Mouse (Mus musculus): ENCODE measurements around the gene Psma5.

Gene Psma5

DNA sequence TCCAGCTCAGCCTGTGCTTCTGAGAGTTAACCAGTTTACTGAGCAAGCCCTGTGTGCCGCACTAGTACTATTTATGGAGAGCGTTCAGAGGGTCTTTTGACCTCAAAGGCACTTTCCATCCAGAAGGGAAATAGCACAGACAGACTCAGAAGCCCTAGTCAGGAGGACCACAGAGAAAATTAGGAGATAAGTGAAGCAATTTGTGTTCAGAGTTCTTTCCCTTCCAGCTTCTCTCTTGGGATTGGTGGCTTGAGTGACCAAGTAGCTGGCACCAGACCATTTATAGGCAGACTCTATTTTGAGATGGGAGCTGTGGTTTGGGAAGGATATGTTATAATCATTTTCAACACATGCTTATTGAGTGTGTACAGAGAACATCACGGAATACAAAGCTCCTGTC lies 49.7 kb downstream of the Psma5 start:
- DNase-seq: no peak

DNA sequence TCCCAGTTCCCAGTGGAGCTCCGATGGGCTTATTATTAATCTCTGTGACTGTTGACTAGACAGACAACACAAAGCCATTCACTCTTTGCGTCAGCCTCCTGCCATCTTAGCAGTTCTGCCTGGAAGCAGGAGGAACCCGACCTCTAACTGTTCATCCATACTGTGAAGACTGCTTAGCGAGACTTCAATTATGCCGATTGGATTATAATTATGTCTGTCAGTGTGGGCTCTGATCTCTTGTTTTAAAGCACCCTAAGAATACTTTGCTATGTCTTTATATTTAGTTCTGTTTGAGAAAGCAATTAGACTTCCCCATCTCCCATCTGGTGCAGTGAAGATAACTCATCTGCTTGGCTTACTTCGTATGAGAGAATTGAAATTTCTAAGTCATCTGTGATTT lies 50.8 kb downstream of the Psma5 start:
- DNase-seq: no peak

DNA sequence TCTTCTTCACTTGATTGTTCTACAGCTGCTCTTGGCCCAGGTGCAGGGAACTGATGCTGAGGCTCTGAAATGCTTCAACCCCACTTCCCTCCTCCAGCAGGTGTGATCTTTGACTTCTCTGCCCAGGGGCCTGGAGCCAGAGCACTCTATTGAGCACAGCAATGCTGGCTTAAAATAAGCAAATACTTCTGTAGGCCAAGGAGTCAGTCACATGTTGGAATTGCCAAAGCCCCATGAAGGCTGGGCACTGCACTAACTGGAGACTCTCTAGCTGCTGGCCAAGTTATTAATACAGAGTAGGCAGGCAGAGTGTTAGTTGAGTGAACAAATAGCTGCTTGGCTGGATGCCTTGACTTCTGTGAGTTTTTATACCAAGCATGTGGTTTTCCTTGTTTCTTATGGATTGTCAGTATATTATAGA lies 54.2 kb downstream of the Psma5 start:
- DNase-seq: no peak

DNA sequence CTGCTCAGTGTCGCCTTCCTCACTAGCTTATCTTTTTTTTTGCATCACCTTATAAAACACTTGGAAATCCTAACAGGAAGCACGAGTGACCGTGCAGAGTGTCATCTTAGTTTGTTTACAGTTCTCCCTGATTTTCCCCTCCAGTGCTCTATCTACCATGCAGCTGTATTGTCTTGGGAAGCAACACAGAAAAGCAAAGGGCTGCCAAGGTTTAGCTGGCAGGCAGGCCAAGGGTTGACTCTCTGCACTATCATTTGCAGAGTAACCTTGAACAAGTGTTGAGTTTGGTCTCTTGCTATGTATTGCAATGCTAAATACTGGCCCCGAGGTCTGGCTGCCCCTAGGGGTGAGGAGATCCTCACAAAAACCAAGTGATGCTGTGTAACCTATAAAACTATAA lies 55.0 kb downstream of the Psma5 start:
- DNase-seq: no peak

DNA sequence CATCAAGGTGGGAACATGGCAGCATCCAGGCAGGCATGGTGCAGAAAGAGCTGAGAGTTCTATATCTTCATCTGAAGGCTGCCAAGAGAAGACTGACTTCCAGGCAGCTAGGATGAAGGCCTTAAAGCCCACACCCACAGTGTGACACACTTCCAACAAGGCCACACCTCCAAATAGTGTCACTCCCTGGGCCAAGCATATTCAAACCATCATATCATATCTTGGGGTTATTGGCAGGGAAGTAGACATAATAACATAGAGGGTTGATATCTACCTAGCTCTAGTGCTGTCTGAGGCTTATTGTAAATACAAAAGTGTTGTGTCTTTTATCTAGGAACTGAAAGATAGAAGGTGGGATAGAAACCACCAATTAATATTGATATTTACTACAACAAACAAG lies 55.7 kb downstream of the Psma5 start:
- no peak for DNase-seq

DNA sequence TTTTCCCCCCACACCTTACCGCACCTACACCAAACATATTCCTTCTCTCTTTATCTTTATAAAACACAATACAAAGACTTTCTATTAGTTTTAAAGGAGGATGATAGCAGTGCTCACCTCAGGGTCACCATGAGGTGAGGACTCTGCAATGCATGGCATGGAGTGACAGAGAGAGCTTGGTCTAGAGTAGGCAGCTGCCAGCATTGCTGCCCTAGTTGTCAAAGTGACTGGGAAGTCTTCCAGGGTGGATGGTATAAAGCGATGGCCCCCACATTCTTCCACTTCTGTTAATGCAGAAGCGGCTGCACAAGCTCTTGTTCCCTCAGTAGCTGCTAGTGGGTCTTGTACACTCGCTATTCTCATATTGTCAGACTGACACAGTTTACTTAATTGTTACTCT lies 56.4 kb downstream of the Psma5 start:
- DNase-seq: no peak

DNA sequence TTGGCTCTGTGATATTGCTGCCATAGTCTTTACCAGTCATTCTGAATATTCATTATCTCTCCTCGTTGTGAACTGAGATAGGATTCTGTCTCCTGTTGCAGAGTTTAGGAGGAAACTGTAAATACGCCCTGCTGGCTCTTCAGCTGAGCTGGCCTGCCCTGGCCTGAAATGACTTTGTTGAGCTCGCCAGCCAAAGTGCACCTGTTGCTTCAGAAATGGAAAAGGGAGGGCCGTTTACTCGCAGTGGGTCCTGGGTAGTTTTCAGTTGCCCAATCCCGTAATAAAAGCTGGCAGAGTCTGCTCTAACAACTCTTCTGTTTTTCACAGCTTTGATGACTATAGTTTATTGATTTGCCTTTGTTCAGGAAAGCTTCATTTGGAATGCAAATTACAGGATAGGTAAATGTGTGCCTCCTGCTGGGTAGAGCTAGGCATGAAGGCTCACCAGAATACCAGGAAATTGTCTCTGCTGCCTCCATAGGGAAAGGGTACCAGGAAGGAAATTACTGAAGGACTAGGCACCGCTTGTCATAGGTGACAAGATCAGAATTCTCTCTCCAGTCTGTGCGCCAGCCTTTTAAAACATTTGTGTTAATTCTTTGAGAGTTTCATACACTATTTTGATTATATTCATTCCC lies 57.4 kb downstream of the Psma5 start:
- no peak for DNase-seq

DNA sequence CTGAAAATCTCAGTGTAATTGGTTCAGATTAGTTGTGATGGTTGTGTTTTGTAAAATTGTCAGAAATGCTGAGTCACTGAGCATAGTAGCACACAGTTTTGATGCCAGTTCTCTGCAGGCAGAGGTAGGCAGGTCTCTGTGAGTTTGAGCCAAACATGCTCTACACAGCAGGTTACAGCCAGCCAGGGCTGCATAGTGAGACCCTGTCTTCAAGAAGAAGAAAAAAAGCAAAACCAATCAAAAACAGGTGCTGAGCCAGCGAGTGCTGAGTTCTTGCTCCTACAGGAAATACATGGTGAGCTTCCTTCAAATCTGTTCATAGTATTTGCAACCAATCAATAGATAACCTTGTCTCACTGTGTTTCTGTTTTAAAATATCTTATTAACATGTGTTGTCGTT lies 61.8 kb downstream of the Psma5 start:
- no peak for DNase-seq

DNA sequence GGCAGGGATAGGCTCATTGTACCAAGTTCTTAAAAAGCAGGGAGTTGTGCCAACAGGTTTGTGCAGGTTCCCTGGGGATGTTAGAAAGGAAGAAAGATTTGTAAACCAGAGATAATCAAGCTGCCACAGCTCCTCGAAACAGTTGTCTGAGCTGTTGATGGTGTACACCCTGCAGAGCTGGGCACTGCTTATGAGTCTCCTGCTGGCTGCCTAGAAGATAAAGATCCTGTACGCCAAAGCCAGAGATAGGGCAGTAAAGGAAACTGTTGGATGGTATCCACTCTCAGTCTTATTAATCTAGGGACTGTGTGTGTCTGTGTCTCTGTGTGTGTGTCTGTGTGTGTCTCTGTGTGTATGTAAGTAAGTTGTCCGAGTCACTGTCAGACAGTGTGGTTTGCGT lies 64.9 kb downstream of the Psma5 start:
- no peak for DNase-seq

DNA sequence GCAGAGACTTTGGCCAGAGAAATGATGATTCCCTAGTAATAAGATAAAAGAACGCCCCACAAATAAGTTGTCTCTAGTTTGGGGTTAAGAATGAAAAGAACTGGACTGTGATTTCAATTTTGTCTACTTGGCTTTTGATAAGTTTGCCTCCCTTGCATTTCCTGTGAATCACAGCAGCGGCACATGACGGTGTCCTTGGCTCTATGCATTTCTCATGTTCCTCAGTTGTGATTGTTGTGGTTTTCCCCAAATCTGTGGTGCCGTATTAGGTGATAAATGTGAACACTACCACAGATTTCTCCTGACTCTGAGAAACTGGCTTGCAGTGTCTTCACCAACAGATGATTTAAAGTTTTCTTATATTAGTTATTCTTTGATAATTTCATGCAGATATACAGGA lies 65.4 kb downstream of the Psma5 start:
- no peak for DNase-seq

DNA sequence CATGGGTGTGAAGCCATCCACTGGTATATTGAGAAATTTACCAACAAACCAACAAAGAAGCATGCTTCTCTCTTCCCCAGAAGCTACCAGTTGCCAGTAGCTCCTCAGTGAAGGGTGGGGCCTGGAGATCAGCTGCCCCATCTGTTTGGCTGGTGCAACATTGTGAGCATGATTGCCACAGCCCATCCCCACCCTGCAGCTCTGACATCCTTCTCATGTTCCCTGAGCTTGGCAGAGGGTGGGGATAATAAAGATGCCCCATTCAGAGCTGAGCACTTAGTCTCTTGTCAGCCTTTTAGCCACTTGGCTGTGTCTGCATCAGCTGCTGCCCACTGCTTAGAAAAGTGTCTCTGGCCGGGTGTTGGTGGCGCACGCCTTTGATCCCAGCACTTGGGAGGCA lies 66.2 kb downstream of the Psma5 start:
- no peak for DNase-seq

DNA sequence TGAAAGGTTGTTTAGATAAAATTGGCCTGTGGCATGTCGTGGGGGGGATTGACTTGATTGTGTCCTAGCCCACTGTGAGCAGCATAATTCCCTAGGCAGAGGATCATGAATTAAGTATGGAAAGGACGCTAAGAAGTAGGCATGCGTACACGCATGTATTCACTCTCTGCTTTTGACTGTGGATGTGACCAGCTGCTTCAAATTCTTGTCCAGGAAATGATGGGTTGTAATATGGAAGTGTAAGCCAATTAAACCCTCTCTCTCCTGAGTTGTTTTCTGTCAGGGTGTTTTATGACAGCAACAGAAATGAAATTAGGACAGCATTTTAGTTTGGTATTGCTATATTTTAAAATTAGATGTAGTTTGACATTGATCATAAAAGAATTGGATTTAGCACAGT lies 68.1 kb downstream of the Psma5 start:
- DNase-seq: no peak

DNA sequence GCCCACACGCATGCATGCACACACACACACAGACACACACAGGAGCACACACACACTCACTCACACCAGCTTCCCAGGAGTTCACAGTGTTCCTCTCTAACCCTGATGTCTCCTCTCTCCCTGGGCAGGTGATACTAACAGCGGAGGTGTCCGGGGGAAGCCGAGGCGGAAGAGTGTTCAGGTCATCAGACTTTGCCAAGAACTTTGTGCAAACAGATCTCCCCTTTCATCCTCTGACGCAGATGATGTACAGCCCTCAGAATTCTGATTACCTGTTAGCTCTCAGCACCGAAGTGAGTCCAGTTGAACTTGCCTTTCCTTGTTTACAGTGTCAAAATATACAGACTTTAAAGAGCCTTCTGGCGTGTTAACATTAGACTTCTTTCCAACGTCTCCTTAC lies 68.8 kb downstream of the Psma5 start:
- DNase-seq: no peak

DNA sequence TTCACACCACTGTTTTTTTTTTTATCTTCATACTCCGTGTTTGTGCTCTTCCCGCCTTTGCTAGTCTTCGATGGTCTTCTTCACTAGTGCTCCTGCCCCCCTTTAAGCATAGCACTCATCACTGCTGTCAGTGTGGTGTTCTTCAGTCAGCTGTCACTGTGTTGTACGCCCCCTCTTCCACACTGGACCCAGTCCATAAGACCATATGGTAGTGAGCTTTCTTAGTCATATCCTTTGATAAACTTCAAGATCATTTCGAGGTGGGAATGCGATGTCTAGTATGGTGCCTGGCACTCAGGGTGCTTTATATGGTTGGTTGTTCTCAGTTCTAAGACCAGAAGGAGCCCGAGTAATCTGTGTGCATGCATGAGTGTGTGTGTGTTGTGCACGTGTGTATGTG lies 70.5 kb downstream of the Psma5 start:
- DNase-seq: no peak

DNA sequence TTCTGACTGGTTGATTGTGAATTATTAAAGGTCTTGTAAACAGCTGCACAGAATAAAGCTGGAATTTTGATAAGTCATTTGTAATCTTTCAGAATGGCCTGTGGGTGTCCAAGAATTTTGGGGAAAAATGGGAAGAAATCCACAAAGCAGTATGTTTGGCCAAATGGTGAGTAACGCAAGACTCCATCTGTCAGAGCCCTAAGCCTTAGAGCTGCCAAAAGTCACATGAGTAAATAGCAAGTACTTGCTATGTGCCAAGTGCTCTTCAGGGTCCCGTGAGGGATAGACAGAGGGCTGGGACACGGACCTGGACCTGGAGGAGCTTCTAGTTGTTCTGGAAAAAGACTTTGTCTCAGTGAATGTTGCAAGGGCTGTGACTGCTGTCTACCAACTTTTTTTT lies 71.2 kb downstream of the Psma5 start:
- no peak for DNase-seq

DNA sequence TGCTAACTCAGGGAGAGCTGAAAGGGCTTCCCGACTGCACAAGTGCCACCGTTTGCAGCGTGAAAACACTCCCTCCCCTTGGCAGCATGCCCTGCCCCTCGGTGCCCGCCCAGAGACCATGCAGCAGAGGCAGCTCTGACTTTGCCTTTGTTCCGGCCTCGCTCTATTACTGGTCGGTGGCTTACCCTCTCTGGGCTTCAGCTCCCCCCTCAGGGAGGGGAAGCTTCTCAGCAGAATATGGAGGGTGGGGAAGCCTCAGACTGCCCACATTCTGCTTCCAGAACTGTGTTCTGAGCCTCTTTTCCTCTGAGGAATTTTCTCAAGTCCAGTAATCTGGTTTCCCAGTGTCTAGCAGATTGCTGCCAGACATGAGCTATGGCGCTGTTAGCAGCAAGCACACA lies 71.7 kb downstream of the Psma5 start:
- no peak for DNase-seq
